Comparison of ENCODE assay signal across 12 mouse cellular contexts in genomic region chr8:84339320-84339719, GRCm38 (mm10). TPM values are rescaled to one million over a fixed set of nuclear protein-coding genes. Genes with fewer than 3 reads are reported as not detected.
DNase-seq lines count a peak whose midpoint lies in the region; TF ChIP-seq lines count a peak whose summit lies in the region.
"Had no signal": no experiment of that assay in that cellular context is flagged by ENCODE, and none has a peak within 500 bp of the region (broad histone marks: within the 10 kb centered on the region; RNA-seq: fewer than 3 reads in every experiment).

No protein-coding gene starts in this region.

- no peaks in the 10 kb centered on the region for H3K36me3 ChIP-seq in MEL (ENCODE audit: control insufficient read depth in 1 of 2, insufficient read depth in 2 of 2, low read length in 2 of 2)
- H3K36me3 ChIP-seq: embryonic facial prominence, embryonic 13.5 days; forebrain, embryonic 12.5 days had no signal

- H3K27me3 ChIP-seq in MEL (ENCODE audit: control insufficient read depth in 1 of 2, insufficient read depth in 2 of 2, low read length in 2 of 2): peaks cover 0 to 7% of the 10 kb centered on the region in 2 experiments; a peak in 1 of 4 replicates

- no peaks in the 10 kb centered on the region for H3K4me1 ChIP-seq in MEL (ENCODE audit: control insufficient read depth in 1 of 2, insufficient read depth in 2 of 2, low read length in 2 of 2)

- TF ChIP-seq RAD21 in MEL (IDR thresholded peaks at IDR 0.05; ENCODE audit: low read depth, low read length): no peak

- H3K79me2 ChIP-seq in MEL (ENCODE audit: control insufficient read depth, insufficient read depth, low read length, poor library complexity): no peaks in the 10 kb centered on the region

- H3K9me3 ChIP-seq in MEL (replicated peaks; ENCODE audit: insufficient read depth, low read length): no peaks in the 10 kb centered on the region
- H3K9me3 ChIP-seq: embryonic facial prominence, embryonic 13.5 days; forebrain, embryonic 12.5 days had no signal

- peak; percentile 11 to 52 for DNase-seq in kidney, postnatal 25 days
- no peak for DNase-seq in kidney, postnatal 14 days
- DNase-seq in 416B (ENCODE audit: low read depth) (peak; percentile 6), MEL (ENCODE audit: low read depth, low spot score) (peak; percentile 6)
- DNase-seq in cerebellum, adult 8-10 months: peak; percentile 70
- DNase-seq in heart, adult 18-20 months: no peak
- no peak for DNase-seq in adrenal gland, postnatal 36 days
- no peak for DNase-seq in heart, adult 9 months (ENCODE audit: low spot score in 2 of 2)
- DNase-seq: adrenal gland, postnatal 25 days; lung, embryonic 14.5 days had no signal

- TF ChIP-seq POLR2A in MEL (IDR thresholded peaks at IDR 0.05; ENCODE audit: control insufficient read depth in 1 of 2, insufficient read depth in 1 of 2, low read depth in 1 of 2, low read length in 2 of 2, poor library complexity in 1 of 2): no peak

- H3K4me3 ChIP-seq in MEL (ENCODE audit: control insufficient read depth in 1 of 2, insufficient read depth in 1 of 2, low read depth in 2 of 2, low read length in 2 of 2): no peak overlapping the region
- H3K4me3 ChIP-seq: embryonic facial prominence, embryonic 13.5 days; forebrain, embryonic 12.5 days had no signal

- no peak overlapping the region for H3K9ac ChIP-seq in MEL (ENCODE audit: control insufficient read depth, low read depth, low read length, poor library complexity, severe bottlenecking)
- H3K9ac ChIP-seq: embryonic facial prominence, embryonic 13.5 days; forebrain, embryonic 12.5 days; lung, embryonic 14.5 days had no signal

- no peak for TF ChIP-seq CTCF in MEL (IDR thresholded peaks at IDR 0.05 in 2 of 3, conservative IDR thresholded peaks at IDR 0.05 in 1 of 3; ENCODE audit: control insufficient read depth in 1 of 3, insufficient read depth in 1 of 3, low read depth in 2 of 3, low read length in 3 of 3, poor library complexity in 1 of 3, severe bottlenecking in 1 of 3)

- TF ChIP-seq EP300 in MEL (IDR thresholded peaks at IDR 0.05; ENCODE audit: low read depth in 1 of 2, low read length in 2 of 2): no peak

- no peak overlapping the region for H3K27ac ChIP-seq in MEL (ENCODE audit: control insufficient read depth, low read depth, low read length)
- H3K27ac ChIP-seq: embryonic facial prominence, embryonic 13.5 days; forebrain, embryonic 12.5 days had no signal

TF ChIP-seq in MEL, 35 proteins besides CTCF, POLR2A, EP300 and RAD21:
- peak; percentile 62 for TF ChIP-seq USF1 (IDR thresholded peaks at IDR 0.05; ENCODE audit: low read depth, low read length)
- no peak for TF ChIP-seq HCFC1 (IDR thresholded peaks at IDR 0.05; ENCODE audit: low read depth, low read length)
- no peak for TF ChIP-seq MAFK (IDR thresholded peaks at IDR 0.05; ENCODE audit: borderline replicate concordance, low read depth, low read length)
TF ChIP-seq in MEL: peak in this region for 1.

RNA-seq across cellular contexts. Expression of gene Cacna1a, which starts 48.9 kb away (rescaled TPM):
- 3.2 and 5.4 TPM in 2 replicates for total RNA-seq in MEL (2012; rRNA removed)
- polyA plus RNA-seq in MEL (2012; ENCODE audit: insufficient read depth in 1 of 2, insufficient read length in 2 of 2, low read depth in 1 of 2, low replicate concordance in 2 of 2, missing spikeins in 1 of 2): 1 to 10 TPM in 1 of 2 experiments, not detected in 1; 5.1 TPM
- total RNA-seq in heart, adult 18-20 months (2021): 1 to 10 TPM; 2.3 to 4.3 TPM
- 1 to 10 TPM; 4.3 to 7.3 TPM for total RNA-seq in adrenal gland, postnatal 36 days (2021)

Comparison
In these comparisons a context has a peak if more than half of its experiments do, and no peak if none do; other contexts are left out.
1. DNase-seq: peak in kidney, postnatal 25 days (2 of 2), 416B (single experiment), MEL (single experiment) and cerebellum, adult 8-10 months (single experiment); none in kidney, postnatal 14 days (single experiment), heart, adult 18-20 months (0 of 2), adrenal gland, postnatal 36 days (0 of 2) and heart, adult 9 months (0 of 2).